Mouse (Mus musculus) E14TG2a.4 (cell line): ENCODE data around the gene Pkp3.

Source experiments
- CTCF ChIP-seq: conservative IDR thresholded peaks from 2 replicates; pipeline ENCODE4 v1.5.1; 2014; ENCODE audit warnings: low read length
- NANOG ChIP-seq: IDR thresholded peaks from 2 replicates; pipeline ENCODE4 v1.6.1; 2014; ENCODE audit warnings: borderline replicate concordance, low read length, mixed read lengths
- POU5F1 ChIP-seq: IDR thresholded peaks from 2 replicates; pipeline ENCODE4 v1.6.1; 2014; ENCODE audit warnings: low read length, borderline replicate concordance

DNA sequence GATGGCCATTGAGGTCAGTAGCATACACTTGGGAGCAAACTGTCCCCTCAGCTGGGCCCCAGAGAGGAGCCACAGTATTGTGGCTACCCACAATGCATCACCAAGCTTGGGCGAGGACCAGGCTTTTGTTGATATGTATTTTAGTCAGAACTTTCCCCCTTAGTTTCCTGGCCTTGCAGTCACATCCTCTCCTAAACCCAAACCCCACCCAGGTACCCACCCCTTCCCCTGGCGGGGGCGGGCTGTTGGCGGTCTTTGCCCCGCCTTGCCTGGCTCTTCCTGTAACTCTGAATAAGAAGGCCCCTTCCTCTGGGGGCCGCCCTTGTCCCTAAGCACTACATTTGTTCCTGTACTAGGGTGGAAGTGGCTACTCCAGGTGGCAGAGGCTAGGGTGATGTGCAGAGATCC lies 18.6 kb downstream of the Pkp3 start:
- no peak for TF ChIP-seq POU5F1
- no peak for TF ChIP-seq CTCF
- no peak for TF ChIP-seq NANOG
